Mouse (Mus musculus): ENCODE measurements around the gene Tbx6.
A peak's percentile ranks its signal among the peaks of the same experiment; 100 is the strongest.

DNA sequence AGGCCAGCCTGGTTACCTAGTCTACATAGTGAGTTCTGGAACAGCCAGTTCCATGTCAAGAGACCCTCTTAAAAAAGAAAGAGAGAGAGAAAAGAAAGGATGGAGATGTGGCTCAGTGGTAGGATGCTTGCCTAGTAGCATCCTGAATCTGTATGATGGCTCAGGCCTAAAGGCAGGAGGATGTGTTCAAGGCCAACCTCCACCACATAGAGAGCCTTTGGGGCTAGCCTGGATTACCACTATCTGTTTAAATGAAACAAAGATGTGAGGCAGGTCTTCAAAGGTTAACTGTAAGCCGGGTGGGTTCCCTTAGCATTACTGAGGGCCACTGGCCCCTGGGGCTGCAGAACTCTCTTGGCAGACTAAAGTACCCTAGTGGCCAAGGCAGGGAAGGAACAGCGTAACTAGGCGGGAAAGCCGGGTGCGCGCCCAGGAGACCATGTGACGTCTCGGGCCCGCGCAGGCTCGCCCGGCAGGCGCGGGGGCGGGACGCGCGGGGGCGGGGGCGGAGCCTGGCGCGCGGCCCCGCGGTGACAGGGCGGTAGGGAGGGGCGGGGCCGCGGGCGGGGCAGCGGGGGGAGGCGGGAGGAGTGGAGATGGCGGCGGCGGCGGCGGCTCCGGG lies 22.1 kb upstream of the Tbx6 start, which contains the start of gene Mapk3:
- peak; percentile 19; the same call in 1 of the 2 replicates for TF ChIP-seq POLR2A (IDR thresholded peaks at IDR 0.05; ENCODE audit: borderline replicate concordance, insufficient read depth, low read length)
- TF ChIP-seq CTCF (IDR thresholded peaks at IDR 0.05; ENCODE audit: borderline replicate concordance, insufficient read depth, low read depth, low read length) = peak; percentile 71
